Mouse (Mus musculus) cerebellum, postnatal 10 days (tissue): Measurements from ENCODE around the gene Dapk2.
"Not testable (repeated sequence)": the region's sequence is repeated elsewhere in the genome, so short reads cannot be mapped to it uniquely, and the experiment has no call there.

Experiments used
- DNase-seq, 2 experiments: peaks; one replicate each; pipeline ENCODE4 v3.0.0; 2021; ENCODE audit warnings: mixed read lengths in 2 of 2

Gene Dapk2

GRCm38 (mm10) chr9:66280496-66280895 lies 122.5 kb downstream of the Dapk2 start:
- DNase-seq = no peak

DNA sequence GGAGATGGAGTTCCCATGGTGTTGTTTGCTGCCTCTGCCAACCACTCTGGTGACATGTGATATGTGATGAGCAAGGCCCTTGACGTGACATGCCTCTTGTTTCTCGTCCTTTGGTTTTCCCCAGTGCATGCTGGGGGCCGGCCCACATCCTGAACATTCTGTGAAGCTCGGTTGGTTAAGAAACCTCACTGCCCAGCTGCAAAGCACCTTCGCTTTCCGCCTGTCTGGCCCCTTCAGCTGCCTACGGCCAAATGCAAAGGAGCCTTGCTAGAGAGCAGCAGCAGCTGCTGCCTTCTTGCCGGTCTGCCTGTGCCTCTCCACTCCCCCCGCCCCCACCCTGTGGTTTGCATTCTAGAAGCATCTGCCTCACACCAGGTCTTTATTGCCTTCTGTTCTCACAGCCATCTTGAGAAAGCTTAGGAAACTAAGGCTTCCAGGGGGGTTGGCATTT lies 123.5 kb downstream of the Dapk2 start:
- no peak for DNase-seq

- DNase-seq = no peak
Observed at GRCm38 (mm10) chr9:66282582-66282981, 124.6 kb downstream of the Dapk2 start.

GRCm38 (mm10) chr9:66283565-66284203 lies 125.7 kb downstream of the Dapk2 start:
- DNase-seq = peak; percentile 90 to 92

DNA sequence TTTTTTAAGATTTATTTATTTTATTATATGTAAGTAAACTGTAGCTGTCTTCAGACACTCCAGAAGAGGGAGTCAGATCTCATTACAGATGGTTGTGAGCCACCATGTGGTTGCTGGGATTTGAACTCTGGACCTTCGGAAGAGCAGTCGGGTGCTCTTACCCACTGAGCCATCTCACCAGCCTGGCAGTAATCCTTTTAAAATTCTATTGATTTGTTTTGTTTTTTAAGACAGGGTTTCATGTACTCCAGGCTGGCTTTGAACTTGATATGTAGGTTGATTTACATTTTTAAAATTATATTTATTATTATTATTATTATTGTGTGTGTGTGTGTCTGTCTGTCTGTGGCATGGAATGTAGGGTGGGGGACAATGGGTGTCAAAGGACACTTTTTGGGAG lies 127.2 kb downstream of the Dapk2 start:
- not testable (repeated sequence) for DNase-seq

DNA sequence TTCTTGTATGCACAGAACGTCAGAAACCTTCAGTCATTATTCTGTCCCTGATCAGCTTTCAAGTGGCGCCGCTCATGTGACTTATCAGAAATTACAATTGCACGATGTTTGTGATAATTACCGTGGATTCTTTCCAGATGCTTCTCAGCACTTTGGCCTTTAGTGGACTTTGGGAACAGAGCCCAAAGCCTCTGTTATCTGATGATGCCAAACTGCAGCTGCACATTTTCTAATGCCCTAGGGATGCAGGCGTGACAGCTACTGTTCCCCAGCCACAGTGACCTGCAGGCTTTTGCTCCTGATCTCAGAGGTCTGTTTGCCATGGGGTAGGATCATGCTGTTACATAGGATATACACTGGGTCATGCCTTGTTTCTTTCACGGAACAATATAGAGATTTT lies 127.9 kb downstream of the Dapk2 start:
- no peak for DNase-seq

DNA sequence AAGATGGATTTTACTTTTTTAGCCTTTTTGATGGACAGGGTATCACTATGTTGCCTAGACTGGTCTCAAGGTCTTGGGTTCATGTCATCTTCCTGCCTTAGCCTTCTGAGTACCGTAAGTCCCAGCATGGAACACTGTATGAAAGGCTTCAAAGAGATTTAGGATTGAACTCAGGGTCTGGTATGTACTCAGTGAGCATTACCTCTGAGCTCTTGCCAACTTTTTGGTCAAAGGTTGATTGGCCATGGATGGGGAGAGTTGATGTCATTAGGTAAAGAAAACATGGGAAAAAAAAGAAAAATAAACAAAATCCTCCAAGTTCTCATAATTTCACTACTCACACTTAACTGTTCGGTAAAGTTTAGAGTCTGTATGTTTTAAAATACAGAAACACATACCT lies 132.7 kb downstream of the Dapk2 start:
- no peak for DNase-seq

DNA sequence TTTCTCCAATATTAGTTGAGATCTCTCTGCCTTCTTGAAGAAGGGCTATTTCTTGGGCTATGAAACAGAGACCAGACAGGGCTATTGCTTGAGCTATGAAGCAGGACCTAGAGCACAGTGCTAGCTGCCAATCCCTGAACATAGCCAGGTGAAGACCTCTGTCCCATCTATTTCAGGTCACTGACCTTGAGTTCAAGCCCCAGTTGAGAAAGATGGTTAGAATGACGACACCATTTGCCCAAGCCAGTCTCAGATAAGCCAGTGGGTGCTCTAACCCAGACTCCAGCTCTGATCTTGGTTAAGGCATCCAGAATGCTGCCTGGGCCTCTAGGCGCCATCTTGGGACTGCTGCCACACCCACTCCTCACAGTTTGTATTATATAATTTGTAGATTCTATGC lies 135.3 kb downstream of the Dapk2 start:
- no peak for DNase-seq

DNA sequence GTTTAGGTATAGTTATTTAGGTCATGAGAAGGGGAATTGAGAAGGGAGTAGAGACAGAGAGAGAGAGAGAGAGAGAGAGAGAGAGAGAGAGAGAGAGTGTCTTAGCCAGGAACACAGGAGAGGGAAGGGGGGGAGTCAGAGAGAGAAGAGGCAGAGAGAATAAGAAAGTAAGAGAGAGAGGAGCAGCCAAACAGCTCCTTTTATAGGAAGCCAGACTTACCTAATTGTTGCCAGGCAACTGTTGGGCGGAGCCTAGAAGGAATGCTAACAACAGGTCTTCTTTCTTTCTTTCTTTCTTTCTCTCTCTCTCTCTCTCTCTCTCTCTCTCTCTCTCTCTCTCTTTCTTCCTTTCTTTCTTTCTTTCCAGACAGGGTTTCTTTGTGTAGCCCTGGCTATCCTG lies 136.2 kb downstream of the Dapk2 start:
- no peak for DNase-seq

DNA sequence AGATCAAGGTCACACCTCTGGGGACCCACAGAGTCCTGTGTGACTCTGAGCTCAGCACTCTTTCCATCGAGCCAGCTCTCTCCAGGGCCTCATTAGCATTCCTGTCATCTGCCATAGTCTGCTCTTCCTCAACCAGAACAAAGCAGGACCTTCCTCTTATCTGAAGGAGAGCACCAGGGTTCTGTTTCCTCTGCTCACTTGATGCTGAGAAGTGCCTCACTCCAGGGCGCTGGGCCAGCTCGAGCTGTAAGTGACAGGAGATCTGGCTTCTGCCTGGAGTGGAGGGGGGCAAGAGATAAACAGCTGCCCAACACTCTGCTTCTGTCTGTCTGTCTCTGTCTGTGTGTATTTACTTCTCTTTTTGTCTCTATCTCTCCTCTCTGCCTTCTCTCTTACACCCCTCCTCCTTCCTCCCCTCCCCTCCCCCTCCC lies 137.0 kb downstream of the Dapk2 start:
- peak; percentile 9 to 38 for DNase-seq

- no peak for DNase-seq
Observed at GRCm38 (mm10) chr9:66295577-66296120, 137.6 kb downstream of the Dapk2 start.

DNA sequence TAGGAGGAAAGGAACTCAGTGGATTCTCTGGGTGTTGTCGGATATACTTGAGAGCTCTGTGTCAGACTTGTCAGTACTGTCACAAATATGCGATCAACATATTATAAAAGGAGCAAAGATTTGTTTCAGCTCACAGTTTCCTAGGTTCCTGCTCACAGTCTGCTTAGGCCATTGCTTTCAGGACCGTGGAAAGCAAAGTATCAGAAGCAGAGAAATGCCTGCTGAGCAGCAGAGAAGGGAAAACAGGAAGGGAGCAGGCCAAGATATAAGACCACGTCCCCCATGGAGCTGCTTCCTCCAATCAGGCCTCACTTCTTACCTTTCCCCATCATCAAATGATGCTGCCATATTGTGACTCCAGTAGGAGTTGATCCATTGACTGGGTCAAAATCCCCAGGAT lies 140.8 kb downstream of the Dapk2 start:
- no peak for DNase-seq

GRCm38 (mm10) chr9:66300448-66301027 lies 142.5 kb downstream of the Dapk2 start:
- no peak for DNase-seq

DNA sequence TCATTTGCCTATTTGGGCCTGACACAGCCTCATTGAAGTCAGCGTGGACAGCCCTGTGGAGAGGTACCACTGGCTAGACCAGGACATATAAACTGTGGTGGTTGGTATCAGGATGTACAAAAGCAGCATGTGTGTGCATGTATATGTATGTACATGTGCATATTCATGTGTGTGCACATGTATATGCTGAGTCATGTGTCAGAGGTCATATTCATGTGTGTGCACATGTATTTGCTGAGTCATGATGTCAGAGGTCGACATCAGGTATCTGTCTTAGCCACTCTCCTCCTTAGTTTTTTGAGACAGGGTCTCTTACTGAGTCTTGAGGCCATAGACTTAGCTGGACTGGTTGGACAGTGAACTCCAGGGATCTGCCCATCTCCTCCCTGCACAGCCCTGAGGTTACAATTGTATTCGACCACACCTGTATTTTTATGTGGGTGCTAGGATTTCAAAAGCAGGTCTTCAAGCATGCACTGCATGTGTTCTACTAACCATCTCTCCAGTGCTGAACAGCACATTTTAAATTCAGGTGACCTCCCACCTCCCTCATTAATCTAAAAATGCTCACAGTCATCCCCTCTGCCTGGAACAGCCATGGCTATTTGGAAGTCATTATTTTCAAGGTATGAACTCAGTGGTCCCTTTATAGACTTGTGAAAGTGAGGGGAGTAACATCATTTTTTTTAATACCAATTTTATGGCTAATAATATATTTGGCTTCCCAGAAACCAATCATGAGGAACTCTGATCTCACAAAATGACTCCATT lies 146.5 kb downstream of the Dapk2 start:
- DNase-seq = no peak

DNA sequence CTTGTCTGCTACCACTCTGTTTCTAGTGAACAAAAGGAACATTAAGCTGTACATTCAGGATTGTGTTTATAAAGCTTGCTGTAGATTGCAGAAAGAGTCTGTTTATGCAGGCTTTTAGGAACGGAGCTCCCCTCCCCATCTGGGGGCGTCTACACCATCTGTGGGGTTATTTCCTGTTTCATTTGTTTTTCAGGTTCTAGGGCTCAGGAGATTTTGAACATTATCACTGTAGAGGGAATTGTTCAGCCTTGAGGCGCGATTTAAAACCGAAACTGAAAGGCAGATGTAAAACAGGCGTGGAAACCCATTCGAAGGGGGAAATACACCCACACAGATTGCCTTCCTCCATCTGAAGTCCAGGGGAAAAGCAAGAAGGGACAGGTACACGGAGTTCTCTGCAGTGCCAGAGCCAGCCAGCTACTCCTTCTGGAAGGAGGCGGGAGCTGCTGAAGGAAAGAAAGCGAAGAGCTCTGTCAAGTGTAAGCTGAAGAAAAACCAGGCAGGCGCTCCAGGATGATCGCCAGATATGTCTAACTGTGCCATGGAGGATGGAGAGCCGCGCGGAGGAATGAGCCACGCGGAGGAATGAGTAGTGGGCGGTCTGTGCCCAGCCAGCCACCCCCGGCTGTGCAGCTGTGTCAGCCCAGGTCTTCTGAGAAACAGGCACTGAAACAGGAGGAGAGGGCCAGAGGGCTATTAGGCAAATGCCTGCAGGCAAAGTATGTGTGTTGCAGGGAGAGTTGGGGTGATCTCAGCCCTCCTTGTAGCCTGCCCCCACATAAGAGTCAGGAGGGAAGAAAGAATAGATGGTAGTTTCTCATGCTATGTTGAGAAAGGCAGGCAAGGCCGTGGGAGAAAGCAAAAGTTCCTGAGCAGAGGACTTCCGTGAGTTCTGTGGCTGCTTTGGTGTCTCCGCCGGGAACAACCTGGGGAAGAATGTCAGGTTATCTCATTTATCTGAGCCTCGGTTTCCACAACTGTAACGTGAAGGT lies 147.4 kb downstream of the Dapk2 start:
- peak; percentile 65 to 72 for DNase-seq

GRCm38 (mm10) chr9:66306414-66306813 lies 148.4 kb downstream of the Dapk2 start:
- no peak for DNase-seq

DNA sequence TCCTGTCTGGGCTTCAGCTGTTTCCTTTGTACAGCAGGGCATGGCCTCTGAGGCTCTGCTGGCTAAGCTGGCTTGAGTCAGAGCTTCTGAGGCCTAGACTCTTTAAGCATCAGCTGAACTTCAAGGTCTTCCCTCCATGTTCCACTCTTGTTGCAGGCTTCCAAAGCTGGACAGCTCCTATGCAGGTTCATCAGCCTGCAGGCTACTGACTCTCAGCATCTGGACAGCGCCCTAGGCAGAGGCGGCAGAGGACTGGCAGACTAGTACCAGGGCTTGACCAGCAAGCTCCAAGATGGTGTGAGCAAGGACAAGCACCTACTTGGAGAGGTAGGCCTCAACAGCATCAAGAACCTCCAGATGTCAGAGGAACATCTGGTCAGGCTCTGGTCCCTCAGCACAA lies 149.3 kb downstream of the Dapk2 start:
- no peak for DNase-seq

GRCm38 (mm10) chr9:66308741-66309140 lies 150.7 kb downstream of the Dapk2 start:
- DNase-seq = no peak

DNA sequence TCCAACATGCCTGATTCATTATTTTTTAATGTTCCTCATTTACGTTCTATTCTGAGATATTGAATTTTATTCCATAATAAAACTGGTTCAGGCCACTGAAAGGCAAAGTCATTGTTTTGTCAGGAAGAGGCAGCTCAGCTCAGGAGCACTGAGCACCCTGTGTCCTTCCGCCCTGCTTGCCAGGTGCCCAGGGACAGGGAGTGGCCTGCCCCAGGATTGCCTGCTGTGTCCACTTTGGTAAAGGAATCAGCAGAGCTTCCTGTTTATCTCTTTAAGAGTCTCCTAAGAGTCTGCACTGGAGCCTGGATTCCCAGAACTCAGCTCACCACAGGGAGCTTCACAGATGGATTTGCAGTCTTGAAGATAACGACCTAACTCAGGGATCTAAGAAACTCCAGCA lies 153.4 kb downstream of the Dapk2 start:
- DNase-seq = no peak

DNA sequence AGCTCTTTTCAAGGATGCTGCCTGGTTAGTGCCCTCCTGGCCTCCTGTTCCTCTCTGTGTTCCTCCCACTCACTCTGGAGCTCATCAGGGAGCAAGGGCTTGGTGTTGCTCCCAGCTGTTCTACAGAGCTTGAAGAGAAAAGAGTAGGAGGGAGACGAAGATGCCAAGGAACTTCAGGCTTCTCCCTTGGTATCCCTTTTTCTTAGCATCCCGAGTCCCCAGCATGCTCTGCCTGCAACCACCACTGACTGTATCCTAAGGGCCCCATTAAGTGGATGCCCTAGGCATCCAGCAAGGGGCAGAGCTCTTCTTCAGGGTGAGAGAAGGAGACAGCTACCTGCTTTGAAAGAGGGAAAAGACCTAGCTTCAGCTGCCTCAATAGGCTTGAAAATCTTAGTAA lies 158.6 kb downstream of the Dapk2 start:
- no peak for DNase-seq
